ENCODE assay signal across 8 mouse cellular contexts in genomic region chr4:41568239-41568638, GRCm38 (mm10). TPM values are rescaled to one million over a fixed set of nuclear protein-coding genes. Genes with fewer than 3 reads are reported as not detected.
DNase-seq lines count a peak whose midpoint lies in the region; ATAC-seq and TF ChIP-seq lines count a peak whose summit lies in the region.

No protein-coding gene starts in this region.

- H3K9me3 ChIP-seq in megakaryocyte, embryonic 14.5 days, result no peaks in the 10 kb centered on the region
- no peaks in the 10 kb centered on the region for H3K9me3 ChIP-seq in heart, embryonic 14.5 days (ENCODE audit: control insufficient read depth, low read length)
- no peaks in the 10 kb centered on the region for H3K9me3 ChIP-seq in lung, embryonic 14.5 days (ENCODE audit: low read depth, low read length)

- no peak for TF ChIP-seq CTCF in lung, embryonic 14.5 days (IDR thresholded peaks at IDR 0.05; ENCODE audit: low read depth)

- ATAC-seq in megakaryocyte, adult 5-6 weeks (ENCODE audit: poor library complexity, severe bottlenecking), result no peak
- ATAC-seq in heart, embryonic 14.5 days (ENCODE audit: insufficient number of reproducible peaks, insufficient read depth, low FRiP score, low read depth), result no peak
- ATAC-seq in lung, embryonic 14.5 days (ENCODE audit: insufficient read depth), result no peak

- DNase-seq in cerebellum, postnatal 25 days, result peak; percentile 79 to 85
- peak; percentile 47 to 55 for DNase-seq in kidney, postnatal 4 days
- peak; percentile 27 for DNase-seq in lung, embryonic 14.5 days
- DNase-seq in right cerebral cortex, adult 2 months (ENCODE audit: low spot score in 2 of 2), result peak; percentile 61 to 66
- no peak for DNase-seq in urinary bladder, postnatal 10 days (ENCODE audit: low spot score)

- H3K36me3 ChIP-seq in megakaryocyte, embryonic 14.5 days (replicated peaks; ENCODE audit: low read length), result no peaks in the 10 kb centered on the region
- no peaks in the 10 kb centered on the region for H3K36me3 ChIP-seq in heart, embryonic 14.5 days (ENCODE audit: control insufficient read depth, insufficient read depth, low read length)
- H3K36me3 ChIP-seq in lung, embryonic 14.5 days (ENCODE audit: insufficient read depth), result no peaks in the 10 kb centered on the region

- peak overlapping the region; percentile 80 for H3K9ac ChIP-seq in heart, embryonic 14.5 days (ENCODE audit: low read length)
- peak overlapping the region; percentile 66; the same call in 1 of the 2 replicates for H3K9ac ChIP-seq in lung, embryonic 14.5 days

- peaks cover 50% of the 10 kb centered on the region for H3K27me3 ChIP-seq in megakaryocyte, embryonic 14.5 days (replicated peaks)
- H3K27me3 ChIP-seq in heart, embryonic 14.5 days (ENCODE audit: control insufficient read depth, insufficient read depth, low read length), result peaks cover 8% of the 10 kb centered on the region; the same call in 1 of the 2 replicates
- no peaks in the 10 kb centered on the region for H3K27me3 ChIP-seq in lung, embryonic 14.5 days (ENCODE audit: insufficient read depth, low read length)

- peak overlapping the region in 1 of 2 experiments; percentile 57; a peak in 1 of 4 replicates for H3K27ac ChIP-seq in heart, embryonic 14.5 days (replicated peaks in 1 of 2; ENCODE audit: control insufficient read depth in 1 of 2, insufficient read depth in 1 of 2, low read depth in 2 of 2, low read length in 2 of 2)
- no peak overlapping the region for H3K27ac ChIP-seq in lung, embryonic 14.5 days (ENCODE audit: low read depth)

- peak overlapping the region; percentile 94 for H3K4me2 ChIP-seq in heart, embryonic 14.5 days (ENCODE audit: low read length)
- peak overlapping the region; percentile 94 for H3K4me2 ChIP-seq in lung, embryonic 14.5 days

- peak overlapping the region; percentile 94 for H3K4me3 ChIP-seq in megakaryocyte, embryonic 14.5 days (replicated peaks)
- H3K4me3 ChIP-seq in heart, embryonic 14.5 days (ENCODE audit: control insufficient read depth in 1 of 2, insufficient read depth in 1 of 2, low read depth in 1 of 2, low read length in 2 of 2), result peak overlapping the region; percentile 77 to 87
- H3K4me3 ChIP-seq in lung, embryonic 14.5 days (ENCODE audit: low read depth, low read length), result peak overlapping the region; percentile 70

- H3K4me1 ChIP-seq in megakaryocyte, embryonic 14.5 days, result peaks cover 23% of the 10 kb centered on the region
- peaks cover 13 to 17% of the 10 kb centered on the region in 2 experiments for H3K4me1 ChIP-seq in heart, embryonic 14.5 days (ENCODE audit: control insufficient read depth in 2 of 2, insufficient read depth in 2 of 2, low read length in 2 of 2)
- peaks cover 6% of the 10 kb centered on the region; the same call in 1 of the 2 replicates for H3K4me1 ChIP-seq in lung, embryonic 14.5 days (ENCODE audit: insufficient read depth)

- WGBS in heart, embryonic 14.5 days, result 7% methylated on average over 19 of the region's 19 CpGs
- WGBS in lung, embryonic 14.5 days, result 7% methylated on average over 19 of the region's 19 CpGs

RNA-seq across cellular contexts. Expression of gene Fam219a, which starts 1.1 kb away (rescaled TPM):
- 13.5 and 35.8 TPM in 2 replicates for polyA plus RNA-seq in megakaryocyte, embryonic 14.5 days (2012; ENCODE audit: insufficient read depth, low replicate concordance)
- total RNA-seq in megakaryocyte, adult 5-6 weeks (2015), result 6.1 and 8.9 TPM in 2 replicates
- total RNA-seq in megakaryocyte, adult 5-6 weeks (2017), result 1.7 and 3.1 TPM in 2 replicates
- 2.9 TPM in 2 replicates for polyA plus RNA-seq in heart, embryonic 14.5 days (2014; fragmentation: Nextera tagmentation; extraction: Ambion mirVana)
- polyA plus RNA-seq in lung, embryonic 14.5 days (2014; fragmentation: Nextera tagmentation; extraction: Ambion mirVana), result 2.0 and 3.3 TPM in 2 replicates

RNA-seq across cellular contexts. Expression of gene Dnaic1, which starts 1.3 kb away (rescaled TPM):
- not detected in 2 replicates for polyA plus RNA-seq in megakaryocyte, embryonic 14.5 days (2012; ENCODE audit: insufficient read depth, low replicate concordance)
- not detected in 2 replicates for total RNA-seq in megakaryocyte, adult 5-6 weeks (2015)
- total RNA-seq in megakaryocyte, adult 5-6 weeks (2017), result not detected in 2 replicates
- 1.6 and 1.8 TPM in 2 replicates for polyA plus RNA-seq in heart, embryonic 14.5 days (2014; fragmentation: Nextera tagmentation; extraction: Ambion mirVana)
- polyA plus RNA-seq in lung, embryonic 14.5 days (2014; fragmentation: Nextera tagmentation; extraction: Ambion mirVana), result 2.7 and 3.1 TPM in 2 replicates

RNA-seq across cellular contexts. Expression of gene 1110017D15Rik, which starts 51.1 kb away (rescaled TPM):
- 0.29 TPM in 1 of 2 replicates, not detected in the other for polyA plus RNA-seq in megakaryocyte, embryonic 14.5 days (2012; ENCODE audit: insufficient read depth, low replicate concordance)
- not detected in 2 replicates for total RNA-seq in megakaryocyte, adult 5-6 weeks (2015)
- total RNA-seq in megakaryocyte, adult 5-6 weeks (2017), result not detected in 2 replicates
- polyA plus RNA-seq in heart, embryonic 14.5 days (2014; fragmentation: Nextera tagmentation; extraction: Ambion mirVana), result 0.30 TPM in 1 of 2 replicates, not detected in the other
- polyA plus RNA-seq in lung, embryonic 14.5 days (2014; fragmentation: Nextera tagmentation; extraction: Ambion mirVana), result 0.46 and 0.92 TPM in 2 replicates
